Comparison of ENCODE assay signal across 25 mouse cellular contexts in genomic region chr17:31423020-31423419, GRCm38 (mm10). TPM values are rescaled to one million over a fixed set of nuclear protein-coding genes. Genes with fewer than 3 reads are reported as not detected.
DNase-seq lines count a peak whose midpoint lies in the region; ATAC-seq and TF ChIP-seq lines count a peak whose summit lies in the region.
"Had no signal": no experiment of that assay in that cellular context is flagged by ENCODE, and none has a peak within 500 bp of the region (broad histone marks: within the 10 kb centered on the region; RNA-seq: fewer than 3 reads in every experiment).

No protein-coding gene starts in this region.

- H3K79me2 ChIP-seq in MEL (ENCODE audit: control insufficient read depth, insufficient read depth, low read length, poor library complexity): no peaks in the 10 kb centered on the region

- DNase-seq in heart, adult 11 months: peak; percentile 89
- DNase-seq in heart, adult 18-20 months: no peak
- peak; percentile 11 for DNase-seq in MEL (ENCODE audit: low read depth, low spot score)
- no peak for DNase-seq in embryo, embryonic 11 days
- DNase-seq: adrenal gland, postnatal 10 days; cerebellum, adult 18-20 months; cerebellum, postnatal 14 days; kidney, adult 8-10 months; kidney, postnatal 10 days; liver; midbrain, embryonic 14.5 days; spleen, adult 18-20 months; thymus, postnatal 25 days had no signal

- H3K36me3 ChIP-seq in neural tube, embryonic 13.5 days: peaks cover 11% of the 10 kb centered on the region; the same call in 1 of the 2 replicates
- H3K36me3 ChIP-seq in neural tube, embryonic 15.5 days: no peaks in the 10 kb centered on the region; the same call in 1 of the 2 replicates
- H3K36me3 ChIP-seq in MEL (ENCODE audit: control insufficient read depth in 1 of 2, insufficient read depth in 2 of 2, low read length in 2 of 2): no peaks in the 10 kb centered on the region; a peak in 1 of 4 replicates
- peaks cover 19% of the 10 kb centered on the region for H3K36me3 ChIP-seq in small intestine, adult 2 months (ENCODE audit: control insufficient read depth, insufficient read depth, low read length)

- WGBS in neural tube, embryonic 13.5 days: 39% methylated on average over 2 of the region's 2 CpGs
- WGBS in neural tube, embryonic 15.5 days: 20% methylated on average over 2 of the region's 2 CpGs
- WGBS in small intestine, adult 2 months: 15% methylated on average over 2 of the region's 2 CpGs

- H3K27me3 ChIP-seq in neural tube, embryonic 13.5 days: no peaks in the 10 kb centered on the region
- no peaks in the 10 kb centered on the region for H3K27me3 ChIP-seq in neural tube, embryonic 15.5 days (replicated peaks)
- no peaks in the 10 kb centered on the region for H3K27me3 ChIP-seq in MEL (ENCODE audit: control insufficient read depth in 1 of 2, insufficient read depth in 2 of 2, low read length in 2 of 2)
- no peaks in the 10 kb centered on the region for H3K27me3 ChIP-seq in small intestine, adult 2 months (ENCODE audit: control insufficient read depth, insufficient read depth, low read length)
- H3K27me3 ChIP-seq: embryonic facial prominence, embryonic 12.5 days; forebrain, embryonic 13.5 days; hindbrain, embryonic 13.5 days; stomach, embryonic 15.5 days had no signal

- TF ChIP-seq CTCF in MEL (IDR thresholded peaks at IDR 0.05 in 2 of 3, conservative IDR thresholded peaks at IDR 0.05 in 1 of 3; ENCODE audit: control insufficient read depth in 1 of 3, insufficient read depth in 1 of 3, low read depth in 2 of 3, low read length in 3 of 3, poor library complexity in 1 of 3, severe bottlenecking in 1 of 3): no peak
- TF ChIP-seq CTCF in small intestine, adult 2 months (IDR thresholded peaks at IDR 0.05; ENCODE audit: extremely low read depth, insufficient read length, insufficient replicate concordance, low read depth, low read length): no peak

- TF ChIP-seq EP300 in MEL (IDR thresholded peaks at IDR 0.05; ENCODE audit: low read depth in 1 of 2, low read length in 2 of 2): no peak

- H3K4me3 ChIP-seq in neural tube, embryonic 13.5 days: no peak overlapping the region
- no peak overlapping the region for H3K4me3 ChIP-seq in neural tube, embryonic 15.5 days (replicated peaks)
- H3K4me3 ChIP-seq in MEL (ENCODE audit: control insufficient read depth in 1 of 2, insufficient read depth in 1 of 2, low read depth in 2 of 2, low read length in 2 of 2): no peak overlapping the region
- no peak overlapping the region for H3K4me3 ChIP-seq in small intestine, adult 2 months (ENCODE audit: low read depth, low read length)
- H3K4me3 ChIP-seq: embryonic facial prominence, embryonic 12.5 days; forebrain, embryonic 13.5 days; hindbrain, embryonic 13.5 days; limb, embryonic 10.5 days; stomach, embryonic 15.5 days had no signal

- ATAC-seq in neural tube, embryonic 13.5 days (ENCODE audit: low read depth): no peak
- no peak for ATAC-seq in neural tube, embryonic 15.5 days (ENCODE audit: low FRiP score)
- no peak for ATAC-seq in megakaryocyte-erythroid progenitor cell, adult 5-6 weeks (replicated peaks; ENCODE audit: low FRiP score, low TSS enrichment, poor library complexity, severe bottlenecking)
- ATAC-seq: forebrain, embryonic 13.5 days; inflammation-experienced regulatory T-cells, adult 6 months; lung, postnatal 0 days had no signal

- TF ChIP-seq POLR2A in MEL (IDR thresholded peaks at IDR 0.05; ENCODE audit: control insufficient read depth in 1 of 2, insufficient read depth in 1 of 2, low read depth in 1 of 2, low read length in 2 of 2, poor library complexity in 1 of 2): no peak
- no peak for TF ChIP-seq POLR2A in small intestine, adult 2 months (IDR thresholded peaks at IDR 0.05; ENCODE audit: low read depth, low read length)

- H3K4me1 ChIP-seq in neural tube, embryonic 13.5 days (replicated peaks): peaks cover 54% of the 10 kb centered on the region
- peaks cover 51% of the 10 kb centered on the region for H3K4me1 ChIP-seq in neural tube, embryonic 15.5 days
- H3K4me1 ChIP-seq in MEL (ENCODE audit: control insufficient read depth in 1 of 2, insufficient read depth in 2 of 2, low read length in 2 of 2): no peaks in the 10 kb centered on the region
- peaks cover 34% of the 10 kb centered on the region; the same call in 1 of the 2 replicates for H3K4me1 ChIP-seq in small intestine, adult 2 months (ENCODE audit: control insufficient read depth, insufficient read depth, insufficient read length, low read length)

- H3K9ac ChIP-seq in neural tube, embryonic 13.5 days: 0 out of 2 replicates have a peak overlapping the region, but pooled peaks have one; percentile 8
- no peak overlapping the region for H3K9ac ChIP-seq in neural tube, embryonic 15.5 days (replicated peaks)
- H3K9ac ChIP-seq in MEL (ENCODE audit: control insufficient read depth, low read depth, low read length, poor library complexity, severe bottlenecking): no peak overlapping the region
- H3K9ac ChIP-seq: embryonic facial prominence, embryonic 12.5 days; forebrain, embryonic 13.5 days; hindbrain, embryonic 13.5 days; stomach, embryonic 15.5 days had no signal

- no peak overlapping the region for H3K27ac ChIP-seq in neural tube, embryonic 13.5 days (replicated peaks)
- H3K27ac ChIP-seq in neural tube, embryonic 15.5 days (replicated peaks): no peak overlapping the region
- H3K27ac ChIP-seq in MEL (ENCODE audit: control insufficient read depth, low read depth, low read length): no peak overlapping the region
- peak overlapping the region; percentile 13 for H3K27ac ChIP-seq in small intestine, adult 2 months (ENCODE audit: insufficient read depth, low read depth, low read length)
- H3K27ac ChIP-seq: embryonic facial prominence, embryonic 12.5 days; forebrain, embryonic 13.5 days; hindbrain, embryonic 13.5 days; limb, embryonic 10.5 days; stomach, embryonic 15.5 days had no signal

- no peaks in the 10 kb centered on the region for H3K9me3 ChIP-seq in neural tube, embryonic 13.5 days
- no peaks in the 10 kb centered on the region for H3K9me3 ChIP-seq in neural tube, embryonic 15.5 days (replicated peaks)
- no peaks in the 10 kb centered on the region for H3K9me3 ChIP-seq in MEL (replicated peaks; ENCODE audit: insufficient read depth, low read length)
- H3K9me3 ChIP-seq: embryonic facial prominence, embryonic 12.5 days; forebrain, embryonic 13.5 days; hindbrain, embryonic 13.5 days; limb, embryonic 10.5 days; stomach, embryonic 15.5 days had no signal

- TF ChIP-seq RAD21 in MEL (IDR thresholded peaks at IDR 0.05; ENCODE audit: low read depth, low read length): no peak

- no peak overlapping the region for H3K4me2 ChIP-seq in neural tube, embryonic 13.5 days
- no peak overlapping the region for H3K4me2 ChIP-seq in neural tube, embryonic 15.5 days
- H3K4me2 ChIP-seq: embryonic facial prominence, embryonic 12.5 days; forebrain, embryonic 13.5 days; heart, embryonic 11.5 days; hindbrain, embryonic 13.5 days; stomach, embryonic 15.5 days had no signal

TF ChIP-seq in MEL, 35 proteins besides CTCF, POLR2A, EP300 and RAD21:
- TF ChIP-seq USF2 (IDR thresholded peaks at IDR 0.05; ENCODE audit: borderline replicate concordance in 1 of 2, insufficient read depth in 1 of 2, low read depth in 1 of 2, low read length in 2 of 2): no peak
- TF ChIP-seq ETS1 (IDR thresholded peaks at IDR 0.05; ENCODE audit: low read depth, low read length): no peak
- TF ChIP-seq TAL1 (IDR thresholded peaks at IDR 0.05; ENCODE audit: low read length): no peak
- TF ChIP-seq MYC (IDR thresholded peaks at IDR 0.05; ENCODE audit: low read depth, low read length): no peak
- TF ChIP-seq CHD2 (IDR thresholded peaks at IDR 0.05; ENCODE audit: low read length): no peak

RNA-seq across cellular contexts. Expression of gene Pde9a, which starts 37.0 kb away (rescaled TPM):
- total RNA-seq in heart, adult 18-20 months (2021): 1 to 10 TPM; 3.4 to 3.8 TPM
- 34.7 and 35.1 TPM in 2 replicates for polyA plus RNA-seq in neural tube, embryonic 13.5 days (2015; fragmentation: Nextera tagmentation; extraction: Ambion mirVana)
- polyA plus RNA-seq in neural tube, embryonic 15.5 days (2015; fragmentation: Nextera tagmentation; extraction: Ambion mirVana): 24.9 and 25.8 TPM in 2 replicates
- 0.20 TPM in 1 of 2 replicates, not detected in the other for total RNA-seq in MEL (2012; rRNA removed)
- polyA plus RNA-seq in MEL (2012; ENCODE audit: insufficient read depth in 1 of 2, insufficient read length in 2 of 2, low read depth in 1 of 2, low replicate concordance in 2 of 2, missing spikeins in 1 of 2): under 1 TPM in 1 of 2 experiments, not detected in 1; 0.56 TPM
- polyA plus RNA-seq in small intestine, adult 2 months (2012; rRNA removed): 112 and 394 TPM in 2 replicates
- 1.4 and 3.2 TPM in 2 replicates for total RNA-seq in megakaryocyte-erythroid progenitor cell, adult 5-6 weeks (2014; fragmentation: Nextera tagmentation)
- not detected in 2 replicates for total RNA-seq in megakaryocyte-erythroid progenitor cell, adult 5-6 weeks (2017)
- polyA plus RNA-seq: inflammation-experienced regulatory T-cells, adult 6 months had no signal

Comparison
In these comparisons a context has a peak if more than half of its experiments do, and no peak if none do; other contexts are left out.
1. DNase-seq: peak in heart, adult 11 months (single experiment) and MEL (single experiment); none in heart, adult 18-20 months (0 of 2) and embryo, embryonic 11 days (single experiment).
2. RNA of gene Pde9a, which starts 37.0 kb away (polyA plus RNA-seq): 112 to 394 TPM in small intestine, adult 2 months, 34.7 to 35.1 TPM in neural tube, embryonic 13.5 days and 24.9 to 25.8 TPM in neural tube, embryonic 15.5 days; 0.56 TPM in MEL; every median in the first group is over 10 times any median in the second.